Mouse (Mus musculus): ENCODE measurements at regions not wholly inside any gene's neighbourhood (a gene's known extent, or its start where the extent isn't known, plus 50 kb on each side); places are given as distances from the start of the nearest gene placed in this dataset.

- no peak for TF ChIP-seq POLR2A (IDR thresholded peaks at IDR 0.05; ENCODE audit: borderline replicate concordance, extremely low read depth, insufficient read depth, insufficient read length, poor library complexity, severe bottlenecking)
- no peak for TF ChIP-seq CTCF (IDR thresholded peaks at IDR 0.05; ENCODE audit: borderline replicate concordance, extremely low read depth, insufficient read depth, insufficient read length)
Measured at GRCm38 (mm10) chr14:37749162-37749561, 614.1 kb upstream of the Ghitm start.
